Mouse (Mus musculus): ENCODE results near the gene H2-Oa.
"Not testable (repeated sequence)": the region's sequence is repeated elsewhere in the genome, so short reads cannot be mapped to it uniquely, and the experiment has no call there.

H2-Oa gene

GRCm38 (mm10) chr17:34144221-34144620, 52.1 kb downstream of the H2-Oa start:
- DNase-seq: not testable (repeated sequence)

Measured in thymus, postnatal 25 days (tissue).